In genomic region chr2:85037047-85038026, GRCm38 (mm10) we compare ENCODE assay signal across 8 mouse cellular contexts. TPM values are rescaled to one million over a fixed set of nuclear protein-coding genes. Genes with fewer than 3 reads are reported as not detected.
DNase-seq lines count a peak whose midpoint lies in the region; ATAC-seq and TF ChIP-seq lines count a peak whose summit lies in the region.

Gene Ssrp1, plus strand, starts transcription at chr2:85037234.
Gene P2rx3, minus strand, starts transcription at chr2:85037462.

- H3K9me3 ChIP-seq in erythroblast, embryonic 14.5 days (ENCODE audit: control insufficient read depth, low read length), result no peaks in the 10 kb centered on the region
- no peaks in the 10 kb centered on the region for H3K9me3 ChIP-seq in heart, embryonic 12.5 days (replicated peaks)
- no peaks in the 10 kb centered on the region for H3K9me3 ChIP-seq in kidney, postnatal 0 days (replicated peaks; ENCODE audit: low read length)
- H3K9me3 ChIP-seq in liver, embryonic 13.5 days (replicated peaks), result no peaks in the 10 kb centered on the region
- no peaks in the 10 kb centered on the region for H3K9me3 ChIP-seq in stomach, embryonic 14.5 days (ENCODE audit: control insufficient read depth, low read depth, low read length)

- peak within 1 kb of the TSS; percentile 69 for H3K27ac ChIP-seq in heart, embryonic 12.5 days (ENCODE audit: poor library complexity, severe bottlenecking)
- H3K27ac ChIP-seq in kidney, postnatal 0 days, result peak within 1 kb of the TSS; percentile 89
- peak within 1 kb of the TSS; percentile 83 for H3K27ac ChIP-seq in liver, embryonic 13.5 days
- H3K27ac ChIP-seq in stomach, embryonic 14.5 days (ENCODE audit: low read length), result peak within 1 kb of the TSS; percentile 52; the same call in 1 of the 2 replicates

- under 1% methylated on average over 65 of the region's 66 CpGs for WGBS in heart, embryonic 12.5 days
- 1% methylated on average over 66 of the region's 66 CpGs for WGBS in kidney, postnatal 0 days
- under 1% methylated on average over 66 of the region's 66 CpGs for WGBS in liver, embryonic 13.5 days (ENCODE audit: insufficient replicate concordance)
- under 1% methylated on average over 65 of the region's 66 CpGs for WGBS in stomach, embryonic 14.5 days

- H3K27me3 ChIP-seq in erythroblast, embryonic 14.5 days (ENCODE audit: control insufficient read depth), result peaks cover 43% of the 10 kb centered on the region
- H3K27me3 ChIP-seq in heart, embryonic 12.5 days (replicated peaks), result no peaks in the 10 kb centered on the region
- H3K27me3 ChIP-seq in kidney, postnatal 0 days (ENCODE audit: insufficient read depth, low read length), result no peaks in the 10 kb centered on the region
- H3K27me3 ChIP-seq in liver, embryonic 13.5 days, result peaks cover 34% of the 10 kb centered on the region
- no peaks in the 10 kb centered on the region for H3K27me3 ChIP-seq in stomach, embryonic 14.5 days (ENCODE audit: control insufficient read depth, insufficient read depth, low read length)

- peaks cover 40% of the 10 kb centered on the region for H3K4me1 ChIP-seq in erythroblast, embryonic 14.5 days (ENCODE audit: control insufficient read depth)
- H3K4me1 ChIP-seq in heart, embryonic 12.5 days (replicated peaks), result peaks cover 15% of the 10 kb centered on the region
- H3K4me1 ChIP-seq in kidney, postnatal 0 days (replicated peaks; ENCODE audit: insufficient read depth, low read length), result peaks cover 11% of the 10 kb centered on the region
- peaks cover 31% of the 10 kb centered on the region for H3K4me1 ChIP-seq in liver, embryonic 13.5 days (replicated peaks)
- H3K4me1 ChIP-seq in stomach, embryonic 14.5 days (ENCODE audit: control insufficient read depth, insufficient read depth, low read length), result 0 out of 2 replicates have a peak, but pooled peaks cover 6% of the 10 kb centered on the region

- ATAC-seq in CD4-positive, CD25-positive, alpha-beta regulatory T cell, adult 4 months, result peak; percentile 93
- ATAC-seq in heart, embryonic 12.5 days (ENCODE audit: insufficient number of reproducible peaks, low FRiP score), result peak; percentile 95
- ATAC-seq in kidney, postnatal 0 days (replicated peaks; ENCODE audit: low FRiP score, low read depth), result peak; percentile 97
- peak; percentile 90 for ATAC-seq in liver, embryonic 13.5 days (ENCODE audit: low read depth)
- ATAC-seq in stomach, embryonic 14.5 days (ENCODE audit: insufficient number of reproducible peaks, insufficient read depth, low FRiP score, low read depth), result peak; percentile 95

- peak within 1 kb of the TSS; percentile 84 for H3K4me3 ChIP-seq in erythroblast, embryonic 14.5 days (replicated peaks)
- H3K4me3 ChIP-seq in heart, embryonic 12.5 days, result peak within 1 kb of the TSS; percentile 70
- H3K4me3 ChIP-seq in kidney, postnatal 0 days (replicated peaks; ENCODE audit: low read depth, low read length), result peak within 1 kb of the TSS; percentile 76
- H3K4me3 ChIP-seq in liver, embryonic 13.5 days (replicated peaks), result peak within 1 kb of the TSS; percentile 79
- H3K4me3 ChIP-seq in stomach, embryonic 14.5 days (ENCODE audit: low read depth, low read length), result peak within 1 kb of the TSS; percentile 82

- H3K9ac ChIP-seq in heart, embryonic 12.5 days, result peak within 1 kb of the TSS; percentile 94
- H3K9ac ChIP-seq in kidney, postnatal 0 days (ENCODE audit: low read depth, low read length), result peak within 1 kb of the TSS; percentile 93
- H3K9ac ChIP-seq in liver, embryonic 13.5 days, result peak within 1 kb of the TSS; percentile 90
- H3K9ac ChIP-seq in stomach, embryonic 14.5 days (replicated peaks; ENCODE audit: low read depth, low read length), result peak within 1 kb of the TSS; percentile 93

- peaks cover 47% of the 10 kb centered on the region for H3K36me3 ChIP-seq in erythroblast, embryonic 14.5 days (ENCODE audit: control insufficient read depth)
- H3K36me3 ChIP-seq in heart, embryonic 12.5 days, result peaks cover 32% of the 10 kb centered on the region
- H3K36me3 ChIP-seq in kidney, postnatal 0 days (ENCODE audit: insufficient read depth, low read length), result peaks cover 30% of the 10 kb centered on the region
- peaks cover 40% of the 10 kb centered on the region for H3K36me3 ChIP-seq in liver, embryonic 13.5 days
- peaks cover 31% of the 10 kb centered on the region for H3K36me3 ChIP-seq in stomach, embryonic 14.5 days (ENCODE audit: control insufficient read depth, insufficient read depth, low read length)

- TF ChIP-seq CTCF in kidney, postnatal 0 days (IDR thresholded peaks at IDR 0.05; ENCODE audit: low read depth), result no peak; the same call in 1 of the 2 replicates

- H3K4me2 ChIP-seq in heart, embryonic 12.5 days, result peak within 1 kb of the TSS; percentile 77
- peak within 1 kb of the TSS; percentile 74 for H3K4me2 ChIP-seq in kidney, postnatal 0 days (ENCODE audit: low read length)
- H3K4me2 ChIP-seq in liver, embryonic 13.5 days, result peak within 1 kb of the TSS; percentile 82
- H3K4me2 ChIP-seq in stomach, embryonic 14.5 days (replicated peaks; ENCODE audit: low read depth, low read length), result peak within 1 kb of the TSS; percentile 86

- peak; percentile 88 for DNase-seq in brain, embryonic 18.5 days (ENCODE audit: low read depth, low spot score)
- DNase-seq in kidney, postnatal 0 days (ENCODE audit: low spot score), result peak; percentile 96
- peak; percentile 87 for DNase-seq in liver, embryonic 13.5 days
- peak; percentile 85 to 91 for DNase-seq in natural killer cell, adult 2 months (ENCODE audit: low spot score in 2 of 2)

RNA-seq across cellular contexts. Expression of gene Ssrp1, which starts in this region (rescaled TPM):
- 100 to 1,000 TPM; 147 to 202 TPM for polyA plus RNA-seq in CD4-positive, CD25-positive, alpha-beta regulatory T cell, adult 4 months (2017; shearing (Covaris generic))
- 10.0 and 10.9 TPM in 2 replicates for polyA plus RNA-seq in erythroblast, embryonic 14.5 days (2012)
- 146 and 151 TPM in 2 replicates for polyA plus RNA-seq in heart, embryonic 12.5 days (2016; fragmentation: Nextera tagmentation; extraction: Ambion mirVana)
- 167 and 194 TPM in 2 replicates for polyA plus RNA-seq in kidney, postnatal 0 days (2015; fragmentation: Nextera tagmentation; extraction: Ambion mirVana)
- polyA plus RNA-seq in liver, embryonic 13.5 days (2015; fragmentation: Nextera tagmentation; extraction: Ambion mirVana), result 199 and 216 TPM in 2 replicates
- polyA plus RNA-seq in stomach, embryonic 14.5 days (2014; fragmentation: Nextera tagmentation; extraction: Ambion mirVana), result 277 and 280 TPM in 2 replicates

RNA-seq across cellular contexts. Expression of gene P2rx3, which starts in this region (rescaled TPM):
- under 1 TPM in 1 of 2 experiments, not detected in 1; 0.46 TPM for polyA plus RNA-seq in CD4-positive, CD25-positive, alpha-beta regulatory T cell, adult 4 months (2017; shearing (Covaris generic))
- not detected in 2 replicates for polyA plus RNA-seq in erythroblast, embryonic 14.5 days (2012)
- 0.67 and 0.87 TPM in 2 replicates for polyA plus RNA-seq in heart, embryonic 12.5 days (2016; fragmentation: Nextera tagmentation; extraction: Ambion mirVana)
- polyA plus RNA-seq in kidney, postnatal 0 days (2015; fragmentation: Nextera tagmentation; extraction: Ambion mirVana), result 0.14 and 0.40 TPM in 2 replicates
- polyA plus RNA-seq in liver, embryonic 13.5 days (2015; fragmentation: Nextera tagmentation; extraction: Ambion mirVana), result 0.23 and 0.27 TPM in 2 replicates
- 0.67 and 0.68 TPM in 2 replicates for polyA plus RNA-seq in stomach, embryonic 14.5 days (2014; fragmentation: Nextera tagmentation; extraction: Ambion mirVana)

Comparison
In these comparisons a context has a peak if more than half of its experiments do, and no peak if none do; other contexts are left out.
1. Peak in every context shown above with its lines: DNase-seq, ATAC-seq, H3K4me3 ChIP-seq and H3K27ac ChIP-seq.
2. RNA of gene Ssrp1 (polyA plus RNA-seq): 277 to 280 TPM in stomach, embryonic 14.5 days, 147 to 202 TPM in CD4-positive, CD25-positive, alpha-beta regulatory T cell, adult 4 months, 199 to 216 TPM in liver, embryonic 13.5 days, 167 to 194 TPM in kidney, postnatal 0 days and 146 to 151 TPM in heart, embryonic 12.5 days; 10.0 to 10.9 TPM in erythroblast, embryonic 14.5 days; every median in the first group is over 10 times any median in the second.